Mouse (Mus musculus) CD4-positive helper T cell, adult 2 months (primary cell): Measurements from ENCODE around the gene Mogs.

Source experiments
- DNase-seq: peaks from one replicate; pipeline ENCODE4 v3.0.0-alpha.2; 2012; ENCODE audit warnings: low read depth, missing footprints, low spot score

Mogs gene

DNA sequence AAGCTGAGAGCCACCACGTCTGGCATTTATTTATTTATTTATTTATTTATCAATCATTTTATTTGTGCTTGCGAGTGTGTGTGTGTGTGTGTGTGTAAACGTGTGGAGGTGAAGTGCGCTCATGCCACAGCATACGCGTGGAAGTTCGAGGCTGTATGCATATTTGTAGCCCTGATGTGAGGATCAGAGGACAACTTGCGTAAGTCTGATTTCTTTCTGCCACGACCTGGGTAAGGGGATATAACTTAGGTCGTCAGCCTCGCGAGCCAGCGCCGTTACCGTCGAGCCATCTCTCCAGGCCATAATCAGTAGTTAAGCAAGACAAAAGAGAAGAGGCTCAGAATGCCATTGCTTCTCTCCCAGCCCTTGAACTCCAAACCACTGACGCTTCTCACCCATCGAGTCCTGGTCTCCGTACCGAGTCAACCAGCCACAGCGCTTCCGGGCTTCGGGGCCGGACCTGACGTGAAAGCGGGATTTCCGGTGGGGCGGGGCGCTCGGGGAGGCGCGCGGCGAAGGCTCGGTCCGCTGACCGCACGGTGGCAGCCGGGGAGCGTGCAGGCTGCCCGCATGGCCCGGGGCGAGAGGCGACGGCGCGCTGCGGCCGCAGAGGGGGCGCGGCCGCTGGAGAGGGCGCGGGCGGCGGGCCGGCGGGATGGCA lies at the start of gene Mogs:
TSS of gene Mogs (plus strand) at position 486 of the 661 bp plus-strand sequence.
- DNase-seq = peak; percentile 92

- DNase-seq = peak; percentile 50
Measured at GRCm38 (mm10) chr6:83065995-83066394, 49.3 kb upstream of the Mogs start.

DNA sequence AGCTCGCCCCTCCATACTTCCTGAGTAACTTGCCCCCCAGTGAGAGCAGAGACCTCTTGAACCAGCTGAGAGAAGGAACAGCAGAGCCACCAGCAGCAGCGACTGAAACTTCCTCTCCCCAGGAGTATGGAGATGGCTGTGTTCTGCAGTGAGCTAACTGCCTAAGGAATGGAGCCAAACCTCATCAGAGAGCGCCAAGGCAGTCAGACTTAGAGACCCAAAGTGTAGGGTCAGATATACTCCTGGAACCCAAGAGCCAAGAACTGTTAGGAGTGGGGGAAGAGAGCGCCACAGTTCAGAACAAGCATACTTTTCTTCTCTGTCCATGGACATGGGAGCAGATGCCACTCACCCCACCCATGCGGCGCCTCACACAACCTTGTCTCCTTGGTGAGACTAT lies 48.9 kb upstream of the Mogs start:
- no peak for DNase-seq

GRCm38 (mm10) chr6:83068221-83068620 lies 47.1 kb upstream of the Mogs start:
- no peak for DNase-seq

GRCm38 (mm10) chr6:83068706-83069487 lies 46.4 kb upstream of the Mogs start:
- DNase-seq = no peak

DNA sequence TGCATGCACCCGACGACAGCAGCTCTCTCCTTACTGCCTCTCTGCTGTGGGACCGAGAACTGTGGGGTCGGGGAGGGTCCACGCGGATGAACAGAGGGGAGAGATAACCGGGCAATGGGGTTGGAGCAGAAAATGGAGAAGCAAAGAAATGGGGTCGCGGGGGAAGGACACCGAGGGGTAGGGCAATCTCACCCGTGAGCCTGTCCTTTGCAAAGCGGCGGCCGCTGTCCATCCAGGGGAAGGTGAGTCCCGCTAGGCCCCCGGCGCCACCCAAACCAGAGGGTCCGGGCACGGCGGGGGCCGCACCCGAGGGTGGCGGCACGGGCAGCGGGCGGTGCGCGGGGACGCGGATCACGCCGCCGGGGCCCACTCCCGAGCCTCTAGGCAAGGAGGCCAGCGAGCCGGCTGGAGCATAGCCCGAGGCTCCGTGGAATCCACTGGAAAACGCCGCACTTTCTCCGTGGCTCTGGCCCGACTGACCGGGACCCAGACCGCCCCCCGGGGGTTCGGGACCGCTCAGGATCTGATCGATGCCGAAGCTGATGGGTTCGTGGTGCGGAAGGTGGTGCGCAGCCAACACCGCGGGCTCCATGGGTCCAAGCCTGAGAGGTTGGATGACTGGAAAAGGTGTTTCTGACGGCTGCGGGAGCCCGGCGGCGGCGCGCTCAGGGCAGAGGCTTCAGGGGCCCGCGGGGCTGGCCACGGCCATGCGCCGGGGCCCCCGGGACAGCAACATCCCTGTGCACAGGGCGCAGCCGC lies 45.6 kb upstream of the Mogs start:
- DNase-seq = no peak

DNA sequence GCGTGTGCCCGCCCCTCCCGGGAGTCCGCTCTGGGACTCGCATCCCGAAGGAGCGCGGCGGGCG lies 45.2 kb upstream of the Mogs start, which contains the start of gene Tlx2:
TSS of gene Tlx2 (minus strand) at position 47 of the 64 bp plus-strand sequence.
- DNase-seq = no peak

- DNase-seq = peak; percentile 52
Measured at GRCm38 (mm10) chr6:83070311-83071219, 44.7 kb upstream of the Mogs start.

DNA sequence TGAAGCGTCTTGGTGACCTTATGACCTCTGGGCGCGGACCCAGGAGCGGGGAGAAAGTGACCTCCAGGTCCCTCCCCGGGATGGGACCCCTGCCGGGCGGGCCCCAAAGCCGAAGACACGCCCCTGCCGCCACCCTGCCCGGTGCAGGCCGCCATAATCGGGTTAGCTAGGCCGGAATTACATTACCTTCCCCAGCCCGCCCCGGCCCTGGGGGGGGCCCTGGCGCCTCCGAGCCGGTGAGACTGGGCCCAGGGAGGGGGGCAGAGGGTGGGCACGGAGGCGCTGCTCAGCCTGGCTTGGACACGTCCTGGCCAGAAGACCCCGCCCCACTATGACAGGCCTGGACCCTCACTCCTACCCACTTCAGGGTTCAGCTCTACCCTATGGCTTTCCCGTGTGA lies 44.1 kb upstream of the Mogs start:
- DNase-seq = no peak

GRCm38 (mm10) chr6:83074979-83075378 lies 40.3 kb upstream of the Mogs start:
- peak; percentile 73 for DNase-seq

DNA sequence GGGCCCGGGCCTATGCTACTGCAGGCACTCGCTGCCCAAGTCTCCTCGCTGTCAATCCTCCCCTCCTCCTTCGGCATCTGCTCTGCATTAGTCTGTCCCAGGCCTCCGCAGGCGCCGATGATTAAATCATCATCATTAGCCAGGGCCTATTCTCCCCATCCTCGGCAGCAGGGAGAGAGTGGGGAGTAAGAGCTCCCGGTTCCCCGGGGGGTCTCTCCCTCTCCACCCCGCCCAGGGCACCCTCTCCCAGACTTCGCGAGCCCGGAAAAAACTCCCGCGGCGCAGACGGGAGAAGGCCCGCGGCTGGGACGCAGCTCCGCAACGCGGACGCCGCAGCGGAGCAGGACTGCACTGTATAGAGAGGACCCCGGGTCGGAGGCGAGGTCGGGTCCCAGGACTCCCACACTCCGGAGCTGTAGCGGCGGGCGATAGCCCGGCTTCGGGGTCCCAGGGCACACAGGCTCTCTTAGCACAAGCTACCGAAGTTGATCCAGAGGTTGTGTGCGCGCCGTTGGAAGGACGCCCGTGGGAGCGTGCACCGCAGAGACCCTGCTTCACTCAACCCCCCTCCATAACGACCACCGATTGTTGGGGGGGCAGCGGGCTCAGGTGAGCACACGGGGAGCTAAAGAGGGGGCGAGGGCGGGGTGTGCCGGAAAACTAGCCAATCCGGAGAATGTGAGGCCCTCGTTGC lies 37.5 kb upstream of the Mogs start, which contains the start of gene Pcgf1:
TSS of gene Pcgf1 (plus strand) at position 240 of the 694 bp plus-strand sequence.
- peak; percentile 41 for DNase-seq

DNA sequence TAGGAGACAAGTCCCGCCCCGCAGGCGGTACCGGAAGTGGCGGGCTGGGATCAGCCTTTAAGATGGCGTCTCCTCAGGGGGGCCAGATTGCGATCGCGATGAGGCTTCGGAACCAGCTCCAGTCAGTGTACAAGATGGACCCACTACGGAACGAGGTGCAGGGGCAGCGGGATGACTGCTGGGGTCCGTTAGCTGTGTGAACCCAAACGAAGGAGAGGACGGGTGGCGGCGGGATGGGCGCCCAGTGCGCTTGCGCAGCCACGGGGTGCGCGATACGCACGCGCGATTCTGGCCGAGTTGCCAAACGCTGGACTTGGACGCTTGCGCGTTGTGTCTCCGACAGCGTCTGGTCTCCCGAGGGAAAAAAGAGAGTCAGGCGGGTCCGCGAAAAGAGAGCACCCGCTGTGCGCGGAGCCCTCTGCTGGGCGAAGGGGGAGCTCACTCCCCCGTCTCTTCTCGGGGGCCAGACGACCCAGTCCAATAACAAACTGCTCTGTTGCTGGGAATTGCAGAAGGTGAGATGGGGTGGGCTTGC lies 36.9 kb upstream of the Mogs start:
- peak; percentile 97 for DNase-seq

- no peak for DNase-seq
Measured at GRCm38 (mm10) chr6:83080210-83080609, 35.1 kb upstream of the Mogs start.

GRCm38 (mm10) chr6:83083497-83083896 lies 31.8 kb upstream of the Mogs start:
- no peak for DNase-seq

- no peak for DNase-seq
Measured at GRCm38 (mm10) chr6:83084477-83084876, 30.8 kb upstream of the Mogs start.

DNA sequence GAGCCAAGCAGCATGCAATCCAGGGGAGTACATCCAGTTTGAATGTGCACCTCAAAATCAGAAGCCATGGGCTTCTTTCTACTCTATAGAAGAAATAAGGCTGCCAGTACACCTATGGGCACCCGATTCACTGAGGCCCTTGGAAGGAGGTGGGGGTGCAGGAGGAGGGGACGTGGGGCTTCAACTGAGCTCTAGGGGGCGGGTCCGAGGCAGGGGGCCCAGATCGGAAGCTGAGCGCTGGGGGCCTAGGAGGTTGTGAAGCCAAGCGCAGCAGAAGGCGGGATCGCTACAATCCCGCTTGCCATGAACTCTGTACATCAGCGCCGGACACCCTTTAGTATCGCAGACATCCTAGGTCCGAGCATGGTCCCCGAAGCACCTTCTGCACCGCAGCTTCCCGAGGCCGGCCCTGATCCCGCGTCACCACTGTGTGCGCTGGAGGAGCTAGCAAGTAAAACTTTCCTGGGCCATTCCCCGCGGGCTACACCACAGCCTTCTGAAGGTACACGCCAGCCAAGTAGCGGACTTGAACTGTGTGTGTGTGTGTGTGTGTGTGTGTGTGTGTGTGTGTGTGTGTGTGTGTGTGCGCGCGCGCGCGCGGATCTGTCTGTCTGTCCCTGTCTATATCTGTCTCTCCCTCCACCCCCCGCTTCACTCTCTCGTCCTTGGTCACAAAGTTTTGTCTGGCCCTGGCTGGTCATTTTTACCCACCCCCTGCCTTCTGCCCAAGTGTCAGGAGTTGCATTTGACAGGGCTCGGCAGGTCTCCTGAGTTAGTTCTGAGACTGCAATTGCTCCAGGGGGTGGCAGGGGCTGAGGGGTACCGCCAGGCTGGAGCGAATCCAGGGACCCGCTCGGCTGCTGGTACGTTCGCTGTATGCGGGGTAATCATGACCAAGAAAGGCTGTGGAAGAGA lies 28.9 kb upstream of the Mogs start, which contains the start of gene Lbx2:
TSS of gene Lbx2 (plus strand) at position 247 of the 915 bp plus-strand sequence.
- peak; percentile 52 for DNase-seq

- DNase-seq = no peak
Measured at GRCm38 (mm10) chr6:83087205-83087925, 27.9 kb upstream of the Mogs start.

DNA sequence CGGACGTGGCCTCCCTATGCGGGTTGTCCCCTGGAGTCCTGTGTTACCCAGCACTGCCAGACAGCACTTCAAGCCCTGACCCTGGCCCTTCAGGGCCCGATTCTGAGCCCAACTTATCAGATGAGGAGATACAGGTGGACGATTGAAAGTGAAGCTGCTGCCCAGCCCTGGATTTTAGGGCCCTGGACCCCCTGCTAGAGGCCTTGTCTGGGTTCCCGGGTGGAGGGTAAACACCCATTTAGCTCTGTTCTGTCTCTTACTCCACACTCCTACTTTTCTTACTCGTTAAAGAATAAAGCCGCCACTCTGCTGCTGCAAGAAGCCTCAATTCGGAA lies 27.4 kb upstream of the Mogs start:
- no peak for DNase-seq

GRCm38 (mm10) chr6:83092416-83093127 lies 22.7 kb upstream of the Mogs start:
- no peak for DNase-seq
